Mouse (Mus musculus) lung, embryonic 14.5 days (tissue): ENCODE data around the gene Fryl. TPM values are rescaled to one million over a fixed set of nuclear protein-coding genes. Genes with fewer than 3 reads are reported as not detected.
A peak's percentile ranks its signal among the peaks of the same experiment; 100 is the strongest.

Source experiments
- ATAC-seq: fragments of 200-750 bp; cut with Nextera tagmentation; 2 replicates; pipeline ENCODE4 v1.8.0; 2017; ENCODE audit warnings: mild to moderate bottlenecking, moderate TSS enrichment, moderate library complexity; ENCODE audit not compliant: insufficient read depth
- DNase-seq: peaks from one replicate; pipeline ENCODE4 v3.0.0-alpha.2; 2015
- H3K27ac ChIP-seq: fragments of 300-500 bp; sonication (generic); 2 replicates; pipeline ENCODE4 v1.5.1; 2014; ENCODE audit warnings: low read depth, mild to moderate bottlenecking, moderate library complexity
- H3K27me3 ChIP-seq: fragments of 300-500 bp; sonication (generic); 2 replicates; pipeline ENCODE4 v1.6.1; 2014; ENCODE audit warnings: low read length, control low read depth; ENCODE audit not compliant: insufficient read depth
- H3K36me3 ChIP-seq: fragments of 300-500 bp; sonication (generic); 2 replicates; pipeline ENCODE4 v1.6.1; 2014; ENCODE audit warnings: control low read depth; ENCODE audit not compliant: insufficient read depth
- H3K4me1 ChIP-seq: fragments of 300-500 bp; sonication (generic); 2 replicates; pipeline ENCODE4 v1.6.1; 2014; ENCODE audit warnings: antibody characterized with exemption, control low read depth; ENCODE audit not compliant: insufficient read depth
- H3K4me2 ChIP-seq: fragments of 300-500 bp; sonication (generic); 2 replicates; pipeline ENCODE4 v1.6.1; 2014; ENCODE audit warnings: mild to moderate bottlenecking
- H3K4me3 ChIP-seq: fragments of 300-500 bp; sonication (generic); 2 replicates; pipeline ENCODE4 v1.5.1; 2014; ENCODE audit warnings: low read depth, low read length
- H3K9ac ChIP-seq: fragments of 300-500 bp; sonication (generic); 2 replicates; pipeline ENCODE4 v1.6.1; 2014
- H3K9me3 ChIP-seq: fragments of 300-500 bp; sonication (generic); 2 replicates; pipeline ENCODE4 v1.6.1; 2016; ENCODE audit warnings: low read depth, low read length, control low read depth
- CTCF ChIP-seq: IDR thresholded peaks from 2 replicates; pipeline ENCODE4 v1.5.1; 2016; ENCODE audit warnings: antibody characterized with exemption, low read depth
- WGBS: fragments of 180-500 bp; shearing (Covaris S2); extraction: QIAGEN DNeasy Blood & Tissue Kit; methylation state at CpG from one replicate; pipeline ENCODE4 v1.1.7; 2014; 5-methylcytosine and 5-hydroxymethylcytosine counted together
- polyA plus RNA-seq: library from polyadenylated mRNA; unstranded; fragments of >200 nt; fragmentation: Nextera tagmentation; extraction: Ambion mirVana; gene quantifications from 2 replicates; pipeline ENCODE4 v1.2.1, GENCODE M21; 2014

The Fryl gene
- polyA plus RNA-seq, 1 experiment from 2014 or later: 22.6 TPM

DNA sequence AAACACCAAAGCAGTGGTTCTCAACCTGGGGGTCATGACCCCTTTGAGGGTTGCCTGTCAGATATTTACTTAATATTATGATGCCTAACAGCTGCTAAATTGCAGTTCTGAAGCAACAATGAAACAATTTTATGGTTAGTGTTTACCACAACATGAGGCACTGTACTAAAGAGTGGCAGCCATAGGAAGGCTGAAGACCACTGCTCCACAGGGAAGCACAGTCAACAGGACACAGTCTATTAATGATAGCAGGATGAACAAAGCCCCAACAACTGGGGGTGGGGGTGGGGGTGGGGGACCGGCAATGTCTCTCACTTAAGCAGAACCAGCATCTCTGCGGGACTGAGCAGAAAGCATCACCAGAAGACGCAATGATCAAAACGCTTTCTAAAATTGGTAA is 80.1 kb downstream of the Fryl start:
- peaks cover 4% of the 10 kb centered on the region for H3K4me1 ChIP-seq
- H3K36me3 ChIP-seq: no peaks in the 10 kb centered on the region
- no peaks in the 10 kb centered on the region for H3K9me3 ChIP-seq
- TF ChIP-seq CTCF: no peak
- no peak overlapping the region for H3K27ac ChIP-seq
- ATAC-seq: no peak
- no peak for DNase-seq
- no peak overlapping the region for H3K4me3 ChIP-seq
- no peak overlapping the region for H3K9ac ChIP-seq
- no peaks in the 10 kb centered on the region for H3K27me3 ChIP-seq
- WGBS: 85% methylated on average over 4 of the region's 4 CpGs
- H3K4me2 ChIP-seq: no peak overlapping the region

- H3K36me3 ChIP-seq: no peaks in the 10 kb centered on the region
- no peak for TF ChIP-seq CTCF
- H3K4me1 ChIP-seq: peaks cover 8% of the 10 kb centered on the region
- no peaks in the 10 kb centered on the region for H3K9me3 ChIP-seq
- H3K4me2 ChIP-seq: no peak overlapping the region
- H3K4me3 ChIP-seq: no peak overlapping the region
- ATAC-seq (no peak), DNase-seq (no peak)
- WGBS: 76% methylated on average over 12 of the region's 12 CpGs
- H3K27me3 ChIP-seq: no peaks in the 10 kb centered on the region
- no peak overlapping the region for H3K27ac ChIP-seq
- H3K9ac ChIP-seq: no peak overlapping the region
Measured at GRCm38 (mm10) chr5:73175377-73176147, 80.9 kb downstream of the Fryl start.

DNA sequence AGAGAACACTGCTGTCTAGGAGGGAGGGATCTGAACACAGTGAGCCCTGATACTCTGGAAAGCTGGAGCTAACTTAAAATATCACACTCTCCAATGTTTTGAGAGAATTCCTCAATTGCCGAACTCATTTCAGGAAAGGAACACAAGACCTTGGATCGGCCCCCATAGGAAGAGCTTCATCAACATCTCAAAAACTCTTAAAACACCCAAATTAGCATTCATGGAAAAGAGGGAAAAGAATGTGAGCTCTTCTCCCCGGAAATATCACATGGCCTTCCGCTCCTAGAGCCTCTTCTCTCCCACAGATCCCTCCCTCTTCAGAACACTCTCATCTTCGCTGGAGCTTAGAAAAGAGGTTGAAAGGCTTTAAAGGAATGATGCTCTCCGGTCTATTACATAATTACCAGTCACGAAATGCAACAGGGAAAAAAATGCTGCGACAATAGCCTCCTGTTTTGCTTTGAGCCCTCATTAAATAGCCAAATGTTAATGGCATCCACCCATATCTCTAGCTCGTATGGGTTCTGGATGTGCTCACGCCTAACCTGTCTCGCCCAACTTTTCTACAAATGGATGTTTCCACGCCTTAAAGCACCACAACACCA is 84.4 kb downstream of the Fryl start:
- Histone ChIP-seq H3K4me1 (peaks cover 11% of the 10 kb centered on the region), H3K9ac (no peak overlapping the region), H3K9me3 (no peaks in the 10 kb centered on the region), H3K27ac (no peak overlapping the region), H3K27me3 (no peaks in the 10 kb centered on the region), H3K36me3 (no peaks in the 10 kb centered on the region), H3K4me2 (no peak overlapping the region), H3K4me3 (no peak overlapping the region)
- TF ChIP-seq CTCF: no peak
- WGBS: 76% methylated on average over 12 of the region's 12 CpGs
- no peak for ATAC-seq
- no peak for DNase-seq

DNA sequence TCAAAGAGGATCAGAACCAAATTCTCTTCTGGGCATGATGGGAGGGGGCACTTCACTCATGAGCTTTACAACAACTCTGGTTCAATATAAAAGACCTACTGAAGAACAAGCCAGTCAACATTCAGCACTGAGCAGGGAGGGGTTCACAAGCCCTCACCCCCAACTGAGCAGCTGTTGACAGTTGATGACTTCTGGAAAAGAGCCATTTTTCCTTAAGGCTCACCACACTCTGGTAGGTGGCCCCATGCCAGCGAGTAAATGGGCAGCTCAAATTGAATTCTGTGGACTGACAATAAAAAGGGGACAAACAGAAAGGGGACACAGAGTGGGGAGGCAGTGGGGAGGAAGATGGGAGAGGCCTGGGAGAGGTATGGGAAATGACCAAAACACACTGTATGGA is 85.2 kb downstream of the Fryl start:
- Histone ChIP-seq H3K4me2 (no peak overlapping the region), H3K9me3 (no peaks in the 10 kb centered on the region), H3K27ac (no peak overlapping the region), H3K9ac (no peak overlapping the region), H3K4me1 (peaks cover 11% of the 10 kb centered on the region), H3K4me3 (no peak overlapping the region), H3K27me3 (no peaks in the 10 kb centered on the region), H3K36me3 (no peaks in the 10 kb centered on the region)
- TF ChIP-seq CTCF: no peak
- peak; percentile 24 for DNase-seq
- ATAC-seq: no peak
- WGBS: 36% methylated on average over 1 of the region's 1 CpGs

- Histone ChIP-seq H3K27ac (no peak overlapping the region), H3K27me3 (no peaks in the 10 kb centered on the region), H3K9ac (no peak overlapping the region), H3K4me3 (no peak overlapping the region), H3K9me3 (no peaks in the 10 kb centered on the region), H3K4me1 (peaks cover 14% of the 10 kb centered on the region), H3K36me3 (no peaks in the 10 kb centered on the region), H3K4me2 (no peak overlapping the region)
- DNase-seq (peak; percentile 36), ATAC-seq (0 out of 2 replicates have a peak, but pooled peaks have one; percentile 47)
- 15% methylated on average over 5 of the region's 5 CpGs for WGBS
- no peak for TF ChIP-seq CTCF
Measured at GRCm38 (mm10) chr5:73168769-73169272, 87.6 kb downstream of the Fryl start.

DNA sequence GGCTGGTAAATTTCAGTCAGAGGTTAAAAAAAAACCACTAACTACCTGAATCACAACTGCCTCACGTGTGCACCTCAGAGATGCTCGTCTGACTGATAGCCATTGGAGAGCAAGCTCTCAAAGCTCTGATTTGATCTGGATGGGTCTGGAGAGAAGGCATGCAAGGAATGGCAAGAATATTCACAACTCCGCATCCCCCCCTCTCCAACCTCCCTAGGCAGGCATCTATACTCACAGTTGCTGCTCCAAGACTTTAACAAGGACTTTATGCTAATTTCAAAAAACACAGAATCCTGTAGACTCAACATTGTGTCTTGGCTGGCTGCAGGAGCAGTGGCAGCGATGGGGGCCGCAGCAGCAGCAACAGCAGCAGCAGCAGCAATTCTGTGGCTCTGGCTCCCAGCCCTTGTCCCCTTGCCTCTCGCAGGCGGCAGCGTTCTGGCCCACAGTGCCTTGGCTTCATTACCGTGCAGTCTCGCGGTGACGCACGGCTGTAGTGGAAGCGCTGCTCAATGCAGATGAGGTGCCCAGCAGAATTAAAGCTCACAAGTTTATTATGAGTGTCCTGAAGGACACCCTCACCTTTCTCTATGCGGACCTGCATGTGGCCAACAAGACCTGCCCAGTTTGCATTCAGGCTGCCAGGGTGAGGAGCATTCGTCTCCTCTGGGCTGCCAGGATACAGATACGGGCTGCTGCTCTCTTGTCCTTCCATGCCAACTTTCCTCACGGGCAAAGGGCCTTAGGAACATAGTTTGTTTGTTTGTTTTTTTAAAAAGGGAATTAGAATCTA is 88.2 kb downstream of the Fryl start:
- Histone ChIP-seq H3K4me3 (no peak overlapping the region), H3K27me3 (no peaks in the 10 kb centered on the region), H3K27ac (no peak overlapping the region), H3K9me3 (no peaks in the 10 kb centered on the region), H3K36me3 (no peaks in the 10 kb centered on the region), H3K4me1 (peaks cover 15% of the 10 kb centered on the region), H3K9ac (no peak overlapping the region), H3K4me2 (no peak overlapping the region)
- 74% methylated on average over 18 of the region's 18 CpGs for WGBS
- TF ChIP-seq CTCF: no peak
- ATAC-seq (peak; percentile 42; the same call in 1 of the 2 replicates), DNase-seq (no peak)

DNA sequence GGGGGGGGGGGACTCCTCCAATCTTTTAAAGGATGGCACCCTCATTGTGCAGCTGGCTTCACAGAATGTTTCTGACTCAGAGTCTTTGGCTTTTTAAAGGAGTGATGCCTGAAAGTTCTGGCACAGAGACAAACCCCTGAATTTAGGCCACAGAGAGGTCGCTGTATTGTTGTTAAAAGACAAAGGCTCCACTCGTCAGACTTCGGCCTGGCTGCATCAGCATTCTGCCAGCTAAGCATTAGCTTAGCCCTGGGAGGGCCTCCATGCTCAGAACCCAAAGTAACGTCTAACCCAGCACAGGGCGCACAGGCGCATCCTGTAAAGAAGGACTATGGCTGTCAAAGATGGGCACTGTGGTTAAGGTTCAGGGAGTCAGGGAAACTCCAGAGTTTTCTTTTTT is 92.4 kb downstream of the Fryl start:
- Histone ChIP-seq H3K4me1 (peaks cover 7% of the 10 kb centered on the region; the same call in 1 of the 2 replicates), H3K27ac (no peak overlapping the region)
- 57% methylated on average over 6 of the region's 6 CpGs for WGBS

More for the DNA sequence above, 92.4 kb downstream of the Fryl start:
- DNase-seq: peak; percentile 36
- Histone ChIP-seq H3K9ac (no peak overlapping the region), H3K9me3 (no peaks in the 10 kb centered on the region), H3K4me2 (no peak overlapping the region), H3K27me3 (no peaks in the 10 kb centered on the region), H3K4me3 (no peak overlapping the region), H3K36me3 (no peaks in the 10 kb centered on the region)
- no peak for TF ChIP-seq CTCF
- no peak for ATAC-seq
